Mouse (Mus musculus) cortical plate, adult 2 months (tissue): ENCODE measurements around the gene Pnpla6.

Experiments
- CTCF ChIP-seq: fragments of 200-500 bp; IDR thresholded peaks from 2 replicates; pipeline ENCODE4 v1.5.1; 2011; ENCODE audit warnings: mild to moderate bottlenecking, control low read depth, low read length; ENCODE audit not compliant: insufficient read depth; ENCODE audit errors: extremely low read depth
- POLR2A ChIP-seq: fragments of 200-500 bp; IDR thresholded peaks from 2 replicates; pipeline ENCODE4 v1.6.1; 2011; ENCODE audit warnings: mild to moderate bottlenecking, low read length, control low read depth; ENCODE audit not compliant: insufficient read depth; ENCODE audit errors: extremely low read depth

DNA sequence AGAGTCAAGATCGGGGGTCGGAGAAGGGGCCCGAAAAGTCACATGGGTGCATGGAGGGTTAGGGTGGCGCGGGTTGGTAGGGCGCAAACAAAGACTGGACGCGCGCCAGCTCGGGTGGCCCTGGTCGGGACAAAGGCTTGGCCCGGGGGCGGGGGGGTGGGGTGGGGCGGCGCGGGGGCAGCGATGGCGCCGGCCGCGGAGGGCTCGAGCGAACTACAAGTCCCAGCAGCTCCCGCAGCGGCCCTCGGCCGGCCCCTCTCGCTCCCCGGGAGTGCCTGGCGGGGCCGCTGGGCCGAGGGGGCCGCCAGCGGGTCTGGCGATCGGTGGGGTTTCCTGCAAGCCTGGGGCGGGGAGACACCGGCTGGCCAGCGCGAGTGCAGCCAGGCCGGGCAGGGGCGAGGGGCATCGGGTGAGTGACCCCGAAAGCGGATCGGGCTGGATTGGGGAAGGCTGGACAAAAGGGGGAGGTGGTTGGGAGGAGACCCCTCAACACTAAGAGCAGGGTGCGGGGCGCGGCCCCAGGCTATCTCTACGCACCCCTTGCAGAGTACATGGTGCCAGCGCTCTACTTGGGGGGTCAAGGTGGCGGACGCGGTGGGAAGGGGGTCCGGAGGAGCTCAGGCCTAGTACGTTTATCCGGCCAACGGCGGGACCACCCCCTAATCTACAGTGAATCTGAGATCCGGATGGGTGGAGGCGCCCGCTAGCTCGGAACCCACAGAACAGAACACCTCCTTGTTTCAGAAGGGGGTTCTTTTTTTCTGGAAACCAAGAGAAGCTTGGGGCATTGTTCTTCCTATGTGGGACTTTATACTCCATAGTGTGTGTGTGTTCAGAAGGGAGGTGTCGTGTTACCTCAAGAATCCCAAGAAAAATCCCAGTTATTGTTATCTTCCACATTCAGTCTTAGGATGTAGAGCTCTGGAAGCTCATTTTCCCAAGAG lies 22.0 kb upstream of the Pnpla6 start, which contains the start of gene Zfp358:
- TF ChIP-seq CTCF (no peak), POLR2A (0 out of 2 replicates have a peak, but pooled peaks have one; percentile 13)
